Mouse (Mus musculus) urinary bladder, adult 18-20 months (tissue): ENCODE data around the gene Olfr969.
"Not testable (repeated sequence)": the region's sequence is repeated elsewhere in the genome, so short reads cannot be mapped to it uniquely, and the experiment has no call there.

ENCODE experiments used
- DNase-seq, 2 experiments: peaks; one replicate each; pipeline ENCODE4 v3.0.0; 2022; ENCODE audit warnings: low spot score in 2 of 2, mixed read lengths in 2 of 2

The Olfr969 gene

GRCm38 (mm10) chr9:39790558-39790957, at the start of gene Olfr969:
Gene Olfr969, plus strand, starts transcription at chr9:39790945.
- no peak for DNase-seq

- no peak for DNase-seq
These were observed 44.8 kb upstream of the Olfr969 start, which contains the start of gene Olfr967 for GRCm38 (mm10) chr9:39745949-39746348. Gene Olfr967, plus strand, starts transcription at chr9:39746249.

GRCm38 (mm10) chr9:39746428-39746827, 44.3 kb upstream of the Olfr969 start:
- no peak for DNase-seq

GRCm38 (mm10) chr9:39783153-39783552, 7.6 kb upstream of the Olfr969 start, which contains the start of gene Olfr968:
Gene Olfr968, minus strand, starts transcription at chr9:39783253.
- DNase-seq: no peak

- DNase-seq: no peak
These were observed 17.8 kb downstream of the Olfr969 start, which contains the start of gene Olfr970 for GRCm38 (mm10) chr9:39808560-39808959. Gene Olfr970, plus strand, starts transcription at chr9:39808860.

- DNase-seq: not testable (repeated sequence)
These were observed 45.8 kb downstream of the Olfr969 start, which contains the start of gene Olfr971 for GRCm38 (mm10) chr9:39836576-39836975. Gene Olfr971, plus strand, starts transcription at chr9:39836876.
